Mouse (Mus musculus) CD4-positive, CD25-positive, alpha-beta regulatory T cell, adult 9 weeks (primary cell): ENCODE results near the gene Sptbn2. TPM values are rescaled to one million over a fixed set of nuclear protein-coding genes. Genes with fewer than 3 reads are reported as not detected.

ENCODE experiments used
- polyA plus RNA-seq: library from polyadenylated mRNA; unstranded; fragments of 100-300 nt; shearing (Covaris generic); gene quantifications from one replicate; pipeline ENCODE4 v1.2.1, GENCODE M21; 2017

The Sptbn2 gene
- polyA plus RNA-seq, result 0.55 TPM

DNA sequence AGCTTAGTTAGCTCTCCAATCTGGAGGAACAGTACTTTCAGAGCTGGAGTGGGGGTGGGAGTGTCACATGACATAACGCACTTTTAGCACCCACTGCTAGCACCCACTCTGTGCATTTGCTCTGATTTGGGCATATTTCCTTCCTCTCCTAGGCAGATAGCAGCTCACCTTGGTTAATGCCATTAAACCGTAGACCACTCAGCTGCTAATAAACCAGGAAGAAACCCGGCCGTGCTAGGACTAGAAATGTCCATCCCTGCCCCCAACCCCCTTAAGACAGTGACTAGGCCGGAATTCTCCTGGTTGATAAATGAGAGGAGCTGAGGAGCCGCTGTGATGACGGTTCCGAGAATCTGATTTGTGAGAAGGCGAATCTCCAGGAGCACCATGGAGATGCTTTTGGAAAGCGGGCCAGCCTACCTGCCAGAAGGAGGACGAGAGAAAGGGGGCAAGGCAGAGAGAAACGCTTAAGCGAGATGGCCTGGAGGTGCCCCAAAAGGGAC is at the start of gene Sptbn2:
Gene Sptbn2 (plus strand): TSS at position 70 of the 503 bp plus-strand sequence.

GRCm38 (mm10) chr19:4698205-4698677 is 12.7 kb upstream of the Sptbn2 start, which contains the start of gene Gm960:
Gm960 (minus strand) TSS chr19:4698668.

GRCm38 (mm10) chr19:4756193-4756911 is 45.4 kb downstream of the Sptbn2 start, which contains the start of gene Rbm4b:
Rbm4b (plus strand) TSS chr19:4756497.

DNA sequence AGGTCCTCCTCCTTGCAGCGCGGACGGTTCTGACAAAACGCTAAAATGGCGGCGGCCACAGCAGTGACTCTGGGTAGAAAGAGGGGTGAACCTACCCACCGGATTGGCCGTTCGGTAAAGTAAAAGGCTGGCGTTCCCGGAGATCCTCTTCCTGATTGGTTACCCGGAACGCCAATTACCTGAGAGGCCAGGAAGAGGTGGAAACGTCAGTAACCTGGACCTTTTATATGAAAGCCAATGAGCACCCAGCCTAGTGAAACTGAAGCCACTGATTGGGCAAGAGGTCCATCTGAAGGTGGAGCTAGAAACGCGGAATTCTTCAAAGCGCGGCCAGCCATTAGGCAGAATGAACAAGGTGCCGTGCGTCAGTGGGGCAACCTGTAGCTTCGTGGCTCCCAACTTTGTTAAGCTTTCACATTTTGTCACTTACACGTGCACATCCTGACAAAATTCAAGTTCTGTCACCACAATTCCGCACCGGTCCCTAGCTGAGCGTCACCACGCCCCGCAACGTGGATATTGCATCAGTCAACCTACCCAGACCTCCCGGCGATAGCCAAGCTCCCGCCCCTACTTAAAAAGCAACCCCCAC is 83.0 kb downstream of the Sptbn2 start, which contains the start of gene Rbm4:
Gene Rbm4 (minus strand): TSS at position 71 of the 592 bp plus-strand sequence.

Other genes starting within 250 kb of the Sptbn2 start
- not detected for gene Syt12, start 233.7 kb upstream of the Sptbn2 start, polyA plus RNA-seq
- not detected for gene 2010003K11Rik, start 212.6 kb upstream of the Sptbn2 start, polyA plus RNA-seq
- 4.6 TPM for gene Pcx, start 200.7 kb upstream of the Sptbn2 start, polyA plus RNA-seq
- gene Lrfn4, start 95.5 kb upstream of the Sptbn2 start, polyA plus RNA-seq, result 0.12 TPM
- 51.1 TPM for gene Rce1, start 85.5 kb upstream of the Sptbn2 start, polyA plus RNA-seq
- gene Gm960, start 12.5 kb upstream of the Sptbn2 start, polyA plus RNA-seq, result not detected
- 52.1 TPM for gene Rbm4b, start 45.3 kb downstream of the Sptbn2 start, polyA plus RNA-seq
- gene Rbm4, start 82.7 kb downstream of the Sptbn2 start, polyA plus RNA-seq, result 58.4 TPM
- 28.0 TPM for gene Gm21992, start 100.4 kb downstream of the Sptbn2 start, polyA plus RNA-seq
- gene Rbm14, start 100.5 kb downstream of the Sptbn2 start, polyA plus RNA-seq, result 67.0 TPM
- gene Ccs, start 128.2 kb downstream of the Sptbn2 start, polyA plus RNA-seq, result 165 TPM
- gene Ccdc87, start 128.2 kb downstream of the Sptbn2 start, polyA plus RNA-seq, result 0.09 TPM
- gene Ctsf, start 144.0 kb downstream of the Sptbn2 start, polyA plus RNA-seq, result 4.7 TPM
- gene Actn3, start 166.7 kb downstream of the Sptbn2 start, polyA plus RNA-seq, result 0.12 TPM
- 5.9 TPM for gene Zdhhc24, start 167.5 kb downstream of the Sptbn2 start, polyA plus RNA-seq
- 0.76 TPM for gene Bbs1, start 195.5 kb downstream of the Sptbn2 start, polyA plus RNA-seq
- gene Dpp3, start 217.1 kb downstream of the Sptbn2 start, polyA plus RNA-seq, result 136 TPM
- 0.53 TPM for gene Peli3, start 232.0 kb downstream of the Sptbn2 start, polyA plus RNA-seq